Mouse (Mus musculus) urinary bladder, postnatal 10 days (tissue): Measurements from ENCODE around the gene Klf5.
A peak's percentile ranks its signal among the peaks of the same experiment; 100 is the strongest.

Source experiments
- DNase-seq: peaks from one replicate; pipeline ENCODE4 v3.0.0; 2022; ENCODE audit warnings: low spot score

Gene Klf5

GRCm38 (mm10) chr14:99298385-99299021 lies at the start of gene Klf5:
Klf5 (plus strand) TSS chr14:99298691.
- DNase-seq = peak; percentile 86

GRCm38 (mm10) chr14:99262026-99262425 lies 36.5 kb upstream of the Klf5 start:
- no peak for DNase-seq

- no peak for DNase-seq
Measured at GRCm38 (mm10) chr14:99263816-99264215, 34.7 kb upstream of the Klf5 start.

- DNase-seq = no peak
Measured at GRCm38 (mm10) chr14:99265791-99266190, 32.7 kb upstream of the Klf5 start.

GRCm38 (mm10) chr14:99266749-99267148 lies 31.7 kb upstream of the Klf5 start:
- DNase-seq = no peak

GRCm38 (mm10) chr14:99274056-99274455 lies 24.4 kb upstream of the Klf5 start:
- no peak for DNase-seq

GRCm38 (mm10) chr14:99275827-99276226 lies 22.7 kb upstream of the Klf5 start:
- no peak for DNase-seq

- DNase-seq = no peak
Measured at GRCm38 (mm10) chr14:99278312-99278711, 20.2 kb upstream of the Klf5 start.

- DNase-seq = no peak
Measured at GRCm38 (mm10) chr14:99278763-99279486, 19.6 kb upstream of the Klf5 start.

GRCm38 (mm10) chr14:99280399-99280798 lies 18.1 kb upstream of the Klf5 start:
- no peak for DNase-seq

- DNase-seq = no peak
Measured at GRCm38 (mm10) chr14:99280825-99281433, 17.6 kb upstream of the Klf5 start.

GRCm38 (mm10) chr14:99285486-99285885 lies 13.0 kb upstream of the Klf5 start:
- DNase-seq = no peak

GRCm38 (mm10) chr14:99292176-99292575 lies 6.3 kb upstream of the Klf5 start:
- DNase-seq = no peak

- DNase-seq = no peak
Measured at GRCm38 (mm10) chr14:99294424-99294823, 4.1 kb upstream of the Klf5 start.

- DNase-seq = no peak
Measured at GRCm38 (mm10) chr14:99295606-99296341, 2.7 kb upstream of the Klf5 start.

GRCm38 (mm10) chr14:99299022-99299481 lies 561 bp downstream of the Klf5 start:
- peak; percentile 13 for DNase-seq

GRCm38 (mm10) chr14:99299701-99300191 lies 1.3 kb downstream of the Klf5 start:
- DNase-seq = no peak

GRCm38 (mm10) chr14:99301472-99301871 lies 3.0 kb downstream of the Klf5 start:
- DNase-seq = no peak

- DNase-seq = no peak
Measured at GRCm38 (mm10) chr14:99304387-99304786, 5.9 kb downstream of the Klf5 start.

GRCm38 (mm10) chr14:99304997-99305792 lies 6.7 kb downstream of the Klf5 start:
- no peak for DNase-seq

- no peak for DNase-seq
Measured at GRCm38 (mm10) chr14:99306410-99306809, 7.9 kb downstream of the Klf5 start.
